In genomic region chr16:7140909-7141308, GRCm38 (mm10) we compare ENCODE assay signal across 16 mouse cellular contexts.
A peak's percentile ranks its signal among the peaks of the same experiment; 100 is the strongest.
DNase-seq lines count a peak whose midpoint lies in the region; ATAC-seq and TF ChIP-seq lines count a peak whose summit lies in the region.
"Had no signal": no experiment of that assay in that cellular context is flagged by ENCODE, and none has a peak within 500 bp of the region (broad histone marks: within the 10 kb centered on the region; RNA-seq: fewer than 3 reads in every experiment).

No protein-coding gene starts in this region.

- DNase-seq in forebrain, postnatal 0 days = peak; percentile 35
- no peak for DNase-seq in forebrain, embryonic 10.5 days (ENCODE audit: extremely low spot score, low spot score)
- DNase-seq in hindbrain, embryonic 11.5 days (ENCODE audit: low spot score) = no peak
- no peak for DNase-seq in hindbrain, postnatal 0 days (ENCODE audit: low spot score)
- peak; percentile 44 for DNase-seq in brain, adult 2 months (ENCODE audit: low read depth, low spot score)
- no peak for DNase-seq in hindbrain, embryonic 14.5 days (ENCODE audit: low spot score)
- no peak for DNase-seq in adrenal gland, adult 8-10 months
- DNase-seq in right cerebral cortex, adult 18-20 months = no peak
- DNase-seq: cerebellum, postnatal 25 days; kidney, adult 11 months; kidney, postnatal 14 days; liver, embryonic 13.5 days; thymus, adult 18-20 months had no signal

- H3K9me3 ChIP-seq in forebrain, postnatal 0 days (ENCODE audit: low read length) = no peaks in the 10 kb centered on the region
- no peaks in the 10 kb centered on the region for H3K9me3 ChIP-seq in forebrain, embryonic 10.5 days
- H3K9me3 ChIP-seq in hindbrain, embryonic 11.5 days (ENCODE audit: control insufficient read depth, low read length) = no peaks in the 10 kb centered on the region
- no peaks in the 10 kb centered on the region for H3K9me3 ChIP-seq in hindbrain, postnatal 0 days (ENCODE audit: low read length)
- H3K9me3 ChIP-seq in hindbrain, embryonic 14.5 days (ENCODE audit: control insufficient read depth, low read length) = no peaks in the 10 kb centered on the region
- H3K9me3 ChIP-seq: limb, embryonic 10.5 days; liver, embryonic 13.5 days had no signal

- H3K4me1 ChIP-seq in forebrain, postnatal 0 days (ENCODE audit: insufficient read depth) = peaks cover 9% of the 10 kb centered on the region; the same call in 1 of the 2 replicates
- peaks cover 12% of the 10 kb centered on the region for H3K4me1 ChIP-seq in forebrain, embryonic 10.5 days
- peaks cover 2% of the 10 kb centered on the region; the same call in 1 of the 2 replicates for H3K4me1 ChIP-seq in hindbrain, embryonic 11.5 days (replicated peaks; ENCODE audit: control insufficient read depth, insufficient read depth, low read length)
- 0 out of 2 replicates have a peak, but pooled peaks cover 3% of the 10 kb centered on the region for H3K4me1 ChIP-seq in hindbrain, postnatal 0 days (ENCODE audit: insufficient read depth, low read length)
- peaks cover 25% of the 10 kb centered on the region for H3K4me1 ChIP-seq in hindbrain, embryonic 14.5 days (replicated peaks; ENCODE audit: control insufficient read depth, insufficient read depth, low read length)
- H3K4me1 ChIP-seq: limb, embryonic 10.5 days; liver, embryonic 13.5 days had no signal

- H3K27ac ChIP-seq in forebrain, postnatal 0 days (ENCODE audit: low read depth, low read length) = no peak overlapping the region
- H3K27ac ChIP-seq in forebrain, embryonic 10.5 days = no peak overlapping the region
- no peak overlapping the region for H3K27ac ChIP-seq in hindbrain, embryonic 11.5 days (ENCODE audit: low read depth, low read length)
- H3K27ac ChIP-seq in hindbrain, postnatal 0 days = no peak overlapping the region
- peak overlapping the region; percentile 62 for H3K27ac ChIP-seq in hindbrain, embryonic 14.5 days
- H3K27ac ChIP-seq: limb, embryonic 10.5 days; liver, embryonic 13.5 days had no signal

- peak; percentile 6; the same call in 1 of the 2 replicates for ATAC-seq in forebrain, postnatal 0 days
- ATAC-seq in hindbrain, embryonic 11.5 days (ENCODE audit: low FRiP score) = no peak
- no peak for ATAC-seq in hindbrain, postnatal 0 days
- ATAC-seq in hindbrain, embryonic 14.5 days (ENCODE audit: low FRiP score) = no peak
- ATAC-seq: activated CD4-positive, CD25-positive, alpha-beta regulatory T cell, adult 4 months had no signal

- no peak for TF ChIP-seq CTCF in forebrain, postnatal 0 days (IDR thresholded peaks at IDR 0.05; ENCODE audit: low read depth)
- TF ChIP-seq CTCF in hindbrain, postnatal 0 days (IDR thresholded peaks at IDR 0.05; ENCODE audit: low read depth) = no peak

- 44% methylated on average over 8 of the region's 8 CpGs for WGBS in forebrain, postnatal 0 days
- 58% methylated on average over 8 of the region's 8 CpGs for WGBS in forebrain, embryonic 10.5 days
- 58% methylated on average over 8 of the region's 8 CpGs for WGBS in hindbrain, embryonic 11.5 days
- WGBS in hindbrain, postnatal 0 days = 52% methylated on average over 8 of the region's 8 CpGs
- 46% methylated on average over 8 of the region's 8 CpGs for WGBS in hindbrain, embryonic 14.5 days

- no peak overlapping the region for H3K4me2 ChIP-seq in forebrain, postnatal 0 days (ENCODE audit: low read depth)
- no peak overlapping the region for H3K4me2 ChIP-seq in hindbrain, embryonic 11.5 days (replicated peaks; ENCODE audit: low read depth, low read length)
- no peak overlapping the region for H3K4me2 ChIP-seq in hindbrain, postnatal 0 days (ENCODE audit: low read depth, low read length)
- H3K4me2 ChIP-seq in hindbrain, embryonic 14.5 days (replicated peaks) = no peak overlapping the region
- H3K4me2 ChIP-seq: liver, embryonic 13.5 days had no signal

- H3K36me3 ChIP-seq in forebrain, postnatal 0 days (ENCODE audit: insufficient read depth) = no peaks in the 10 kb centered on the region
- H3K36me3 ChIP-seq in forebrain, embryonic 10.5 days (replicated peaks) = no peaks in the 10 kb centered on the region
- H3K36me3 ChIP-seq in hindbrain, embryonic 11.5 days (ENCODE audit: control insufficient read depth, insufficient read depth, low read length) = no peaks in the 10 kb centered on the region
- H3K36me3 ChIP-seq in hindbrain, postnatal 0 days (ENCODE audit: insufficient read depth, low read length) = no peaks in the 10 kb centered on the region
- H3K36me3 ChIP-seq in hindbrain, embryonic 14.5 days (replicated peaks; ENCODE audit: control insufficient read depth, insufficient read depth) = no peaks in the 10 kb centered on the region
- H3K36me3 ChIP-seq: limb, embryonic 10.5 days; liver, embryonic 13.5 days had no signal

- no peak overlapping the region for H3K4me3 ChIP-seq in forebrain, postnatal 0 days (ENCODE audit: low read depth, low read length)
- H3K4me3 ChIP-seq in forebrain, embryonic 10.5 days = no peak overlapping the region
- no peak overlapping the region for H3K4me3 ChIP-seq in hindbrain, embryonic 11.5 days (ENCODE audit: low read depth, low read length)
- H3K4me3 ChIP-seq in hindbrain, postnatal 0 days (ENCODE audit: low read length) = no peak overlapping the region
- no peak overlapping the region for H3K4me3 ChIP-seq in hindbrain, embryonic 14.5 days (replicated peaks; ENCODE audit: low read length)
- H3K4me3 ChIP-seq: limb, embryonic 10.5 days; liver, embryonic 13.5 days; myocyte had no signal

- H3K27me3 ChIP-seq in forebrain, postnatal 0 days (ENCODE audit: insufficient read depth, low read length) = no peaks in the 10 kb centered on the region
- H3K27me3 ChIP-seq in forebrain, embryonic 10.5 days (ENCODE audit: poor library complexity, severe bottlenecking) = peaks cover 8% of the 10 kb centered on the region
- no peaks in the 10 kb centered on the region for H3K27me3 ChIP-seq in hindbrain, embryonic 11.5 days (ENCODE audit: control insufficient read depth, insufficient read depth, low read length)
- no peaks in the 10 kb centered on the region for H3K27me3 ChIP-seq in hindbrain, postnatal 0 days (ENCODE audit: insufficient read depth, low read length)
- no peaks in the 10 kb centered on the region for H3K27me3 ChIP-seq in hindbrain, embryonic 14.5 days (ENCODE audit: control insufficient read depth, insufficient read depth, low read length)
- H3K27me3 ChIP-seq: liver, embryonic 13.5 days had no signal

- H3K9ac ChIP-seq in forebrain, postnatal 0 days = no peak overlapping the region
- peak overlapping the region; percentile 13; the same call in 1 of the 2 replicates for H3K9ac ChIP-seq in hindbrain, embryonic 11.5 days (ENCODE audit: low read depth, low read length)
- H3K9ac ChIP-seq in hindbrain, postnatal 0 days (replicated peaks; ENCODE audit: low read length) = no peak overlapping the region
- H3K9ac ChIP-seq in hindbrain, embryonic 14.5 days = no peak overlapping the region
- H3K9ac ChIP-seq: liver, embryonic 13.5 days had no signal

Comparison
In these comparisons a context has a peak if more than half of its experiments do, and no peak if none do; other contexts are left out.
1. DNase-seq: peak in forebrain, postnatal 0 days (single experiment) and brain, adult 2 months (single experiment); none in forebrain, embryonic 10.5 days (single experiment), hindbrain, embryonic 11.5 days (single experiment), hindbrain, postnatal 0 days (single experiment), hindbrain, embryonic 14.5 days (single experiment), adrenal gland, adult 8-10 months (single experiment) and right cerebral cortex, adult 18-20 months (single experiment).